Comparison of ENCODE assay signal across 8 mouse cellular contexts in the genomic region with DNA sequence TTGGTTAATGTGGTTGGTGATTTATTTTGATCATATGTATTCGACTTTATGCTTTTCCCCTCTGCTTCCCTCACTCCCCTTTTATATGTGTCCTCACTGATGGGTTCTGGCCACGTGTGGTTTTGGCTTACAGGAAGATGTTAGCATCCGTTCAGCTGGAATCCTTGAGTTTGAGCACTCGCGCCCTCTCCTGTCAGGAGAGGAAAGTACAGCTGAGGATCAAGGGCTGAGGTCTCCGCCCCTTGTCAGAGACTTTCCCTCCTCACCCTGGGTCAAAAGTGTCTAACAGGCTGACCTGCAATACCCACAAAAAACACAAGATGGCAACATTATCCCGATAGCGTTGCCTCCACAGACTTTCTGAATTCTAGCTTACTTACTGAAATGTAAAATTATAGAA. TPM values are rescaled to one million over a fixed set of nuclear protein-coding genes. Genes with fewer than 3 reads are reported as not detected.
A peak's percentile ranks its signal among the peaks of the same experiment; 100 is the strongest.
DNase-seq lines count a peak whose midpoint lies in the region; ATAC-seq and TF ChIP-seq lines count a peak whose summit lies in the region.

No protein-coding gene starts in this region.

- H3K27me3 ChIP-seq in kidney, adult 2 months (replicated peaks; ENCODE audit: control insufficient read depth, insufficient read depth, low read length) = no peaks in the 10 kb centered on the region
- no peaks in the 10 kb centered on the region for H3K27me3 ChIP-seq in limb, embryonic 11.5 days (ENCODE audit: control insufficient read depth, insufficient read depth, low read length)
- H3K27me3 ChIP-seq in stomach, embryonic 15.5 days (replicated peaks) = no peaks in the 10 kb centered on the region

- DNase-seq in 3134 (ENCODE audit: extremely low read depth, insufficient read length, low spot score) = peak; percentile 69
- DNase-seq in adrenal gland, adult 18-20 months (ENCODE audit: low spot score in 2 of 2) = peak; percentile 69 to 80
- peak; percentile 94 for DNase-seq in embryo, embryonic 11 days
- DNase-seq in kidney, adult 2 months = peak; percentile 87
- DNase-seq in limb, embryonic 11.5 days (ENCODE audit: low spot score) = peak; percentile 97
- DNase-seq in neural tube, embryonic 10.5 days (ENCODE audit: extremely low spot score, low spot score) = peak; percentile 91

- no peak for TF ChIP-seq POLR2A in kidney, adult 2 months (IDR thresholded peaks at IDR 0.05; ENCODE audit: low read depth, low read length)

- ATAC-seq in granulocyte monocyte progenitor cell, adult 5-6 weeks (replicated peaks; ENCODE audit: poor library complexity, severe bottlenecking) = peak; percentile 99
- peak; percentile 57 for ATAC-seq in limb, embryonic 11.5 days (ENCODE audit: insufficient number of reproducible peaks, low FRiP score, low TSS enrichment, low read depth)
- peak; percentile 23 for ATAC-seq in stomach, embryonic 15.5 days (ENCODE audit: insufficient read depth, low FRiP score, low read depth)

- no peak overlapping the region for H3K27ac ChIP-seq in kidney, adult 2 months (ENCODE audit: insufficient read depth, low read depth, low read length)
- H3K27ac ChIP-seq in limb, embryonic 11.5 days (replicated peaks; ENCODE audit: low read depth, low read length) = no peak overlapping the region
- H3K27ac ChIP-seq in stomach, embryonic 15.5 days = no peak overlapping the region

- WGBS in kidney, adult 2 months = 2% methylated on average over 8 of the region's 8 CpGs
- WGBS in limb, embryonic 11.5 days = 2% methylated on average over 8 of the region's 8 CpGs
- WGBS in stomach, embryonic 15.5 days = 1% methylated on average over 8 of the region's 8 CpGs

- H3K4me1 ChIP-seq in kidney, adult 2 months (ENCODE audit: control insufficient read depth, insufficient read depth, low read length) = no peaks in the 10 kb centered on the region
- H3K4me1 ChIP-seq in limb, embryonic 11.5 days (ENCODE audit: control insufficient read depth, insufficient read depth, low read length) = peaks cover under 1% of the 10 kb centered on the region
- peaks cover 4% of the 10 kb centered on the region for H3K4me1 ChIP-seq in stomach, embryonic 15.5 days

- H3K4me3 ChIP-seq in kidney, adult 2 months (ENCODE audit: insufficient read depth, low read depth, low read length) = no peak overlapping the region
- no peak overlapping the region for H3K4me3 ChIP-seq in limb, embryonic 11.5 days (ENCODE audit: low read depth, low read length)
- no peak overlapping the region for H3K4me3 ChIP-seq in stomach, embryonic 15.5 days (replicated peaks)

- no peak overlapping the region for H3K9ac ChIP-seq in limb, embryonic 11.5 days (ENCODE audit: low read length)
- no peak overlapping the region for H3K9ac ChIP-seq in stomach, embryonic 15.5 days

- H3K4me2 ChIP-seq in limb, embryonic 11.5 days (ENCODE audit: low read depth, severe bottlenecking) = no peak overlapping the region
- no peak overlapping the region for H3K4me2 ChIP-seq in stomach, embryonic 15.5 days

- H3K9me3 ChIP-seq in limb, embryonic 11.5 days (ENCODE audit: control insufficient read depth, low read length) = no peaks in the 10 kb centered on the region
- no peaks in the 10 kb centered on the region for H3K9me3 ChIP-seq in stomach, embryonic 15.5 days

- H3K36me3 ChIP-seq in kidney, adult 2 months (ENCODE audit: control insufficient read depth, insufficient read depth, low read length) = no peaks in the 10 kb centered on the region
- H3K36me3 ChIP-seq in limb, embryonic 11.5 days (ENCODE audit: control insufficient read depth, insufficient read depth, low read length) = no peaks in the 10 kb centered on the region
- H3K36me3 ChIP-seq in stomach, embryonic 15.5 days = no peaks in the 10 kb centered on the region

- peak; percentile 88 for TF ChIP-seq CTCF in kidney, adult 2 months (conservative IDR thresholded peaks at IDR 0.05; ENCODE audit: insufficient read depth, insufficient read length, low read depth, low read length)

RNA-seq across cellular contexts. Expression of gene Nr2e3, which starts 1.2 kb away (rescaled TPM):
- not detected for total RNA-seq in adrenal gland, adult 18-20 months (2021)
- not detected in 2 replicates for total RNA-seq in granulocyte monocyte progenitor cell, adult 5-6 weeks (2014; fragmentation: Nextera tagmentation)
- not detected in 2 replicates for total RNA-seq in granulocyte monocyte progenitor cell, adult 5-6 weeks (2017)
- polyA plus RNA-seq in kidney, adult 2 months (2012; rRNA removed) = 1.2 TPM in 2 replicates
- polyA plus RNA-seq in limb, embryonic 11.5 days (2014; fragmentation: Nextera tagmentation; extraction: Ambion mirVana) = 0.71 and 1.1 TPM in 2 replicates
- polyA plus RNA-seq in stomach, embryonic 15.5 days (2015; fragmentation: Nextera tagmentation; extraction: Ambion mirVana) = 1.5 and 2.0 TPM in 2 replicates

Comparison
In these comparisons a context has a peak if more than half of its experiments do, and no peak if none do; other contexts are left out.
1. ATAC-seq: peak in every context shown above with its lines; median percentile 99 in granulocyte monocyte progenitor cell, adult 5-6 weeks; 57 in limb, embryonic 11.5 days; 23 in stomach, embryonic 15.5 days.